Mouse (Mus musculus) small intestine, adult 2 months (tissue): ENCODE data around the gene Pnliprp2. TPM values are rescaled to one million over a fixed set of nuclear protein-coding genes. Genes with fewer than 3 reads are reported as not detected.

Source experiments
- H3K27ac ChIP-seq: fragments of 200-500 bp; 2 replicates; pipeline ENCODE4 v1.5.1; 2012; ENCODE audit warnings: low read depth, low read length, control low read depth, inconsistent platforms; ENCODE audit not compliant: insufficient read depth
- H3K27me3 ChIP-seq: fragments of 200-500 bp; 2 replicates; pipeline ENCODE4 v1.6.1; 2012; ENCODE audit warnings: mild to moderate bottlenecking, moderate library complexity, low read length, inconsistent platforms; ENCODE audit not compliant: control insufficient read depth, insufficient read depth
- H3K36me3 ChIP-seq: fragments of 200-500 bp; 2 replicates; pipeline ENCODE4 v1.6.1; 2012; ENCODE audit warnings: mild to moderate bottlenecking, low read length, control low read depth, inconsistent platforms; ENCODE audit not compliant: control insufficient read depth, insufficient read depth
- H3K4me1 ChIP-seq: fragments of 200-500 bp; 2 replicates; pipeline ENCODE4 v1.6.1; 2012; ENCODE audit warnings: low read length, inconsistent platforms, mixed read lengths; ENCODE audit not compliant: control insufficient read depth, insufficient read depth, insufficient read length
- H3K4me3 ChIP-seq: fragments of 200-500 bp; 2 replicates; pipeline ENCODE4 v1.5.1; 2012; ENCODE audit warnings: low read depth, mild to moderate bottlenecking, control low read depth, inconsistent platforms, low read length, moderate library complexity
- CTCF ChIP-seq: fragments of 200-500 bp; IDR thresholded peaks from 2 replicates; pipeline ENCODE4 v1.5.1; 2012; ENCODE audit warnings: low read depth, mild to moderate bottlenecking, control low read depth, inconsistent platforms, low read length, moderate library complexity, mixed read lengths; ENCODE audit not compliant: insufficient replicate concordance, insufficient read length; ENCODE audit errors: extremely low read depth
- POLR2A ChIP-seq: fragments of 200-500 bp; IDR thresholded peaks from 2 replicates; pipeline ENCODE4 v1.6.1; 2012; ENCODE audit warnings: low read depth, mild to moderate bottlenecking, control low read depth, inconsistent platforms, low read length, moderate library complexity
- WGBS: fragments of 180-500 bp; shearing (Covaris S2); methylation state at CpG from one replicate; pipeline ENCODE4 v1.1.7; 2018; 5-methylcytosine and 5-hydroxymethylcytosine counted together
- polyA plus RNA-seq: library from polyadenylated mRNA; depleted of rRNA; stranded (reverse); fragments of >200 nt; gene quantifications from 2 replicates; pipeline ENCODE4 v1.2.3, GENCODE M21; 2012

Gene Pnliprp2
- polyA plus RNA-seq, 1 experiment = 81.3 TPM

- H3K27me3 ChIP-seq = no peaks in the 10 kb centered on the region
- H3K4me1 ChIP-seq = peaks cover 5% of the 10 kb centered on the region; the same call in 1 of the 2 replicates
- 79% methylated on average over 4 of the region's 4 CpGs for WGBS
- no peaks in the 10 kb centered on the region for H3K36me3 ChIP-seq
- TF ChIP-seq POLR2A (no peak), CTCF (no peak)
- no peak overlapping the region for H3K27ac ChIP-seq
- no peak overlapping the region for H3K4me3 ChIP-seq
Observed at GRCm38 (mm10) chr19:58738111-58738510, 21.4 kb upstream of the Pnliprp2 start.

GRCm38 (mm10) chr19:58741036-58741435 lies 18.5 kb upstream of the Pnliprp2 start:
- H3K4me1 ChIP-seq = no peaks in the 10 kb centered on the region
- no peak overlapping the region for H3K27ac ChIP-seq
- H3K4me3 ChIP-seq = no peak overlapping the region
- H3K27me3 ChIP-seq = no peaks in the 10 kb centered on the region
- 79% methylated on average over 6 of the region's 6 CpGs for WGBS
- TF ChIP-seq POLR2A (no peak), CTCF (no peak)
- no peaks in the 10 kb centered on the region for H3K36me3 ChIP-seq

GRCm38 (mm10) chr19:58742711-58743110 lies 16.8 kb upstream of the Pnliprp2 start:
- WGBS = 74% methylated on average over 4 of the region's 4 CpGs
- Histone ChIP-seq H3K36me3 (no peaks in the 10 kb centered on the region), H3K27me3 (no peaks in the 10 kb centered on the region), H3K4me3 (no peak overlapping the region), H3K4me1 (peaks cover 4% of the 10 kb centered on the region; the same call in 1 of the 2 replicates), H3K27ac (no peak overlapping the region)
- no peak for TF ChIP-seq POLR2A
- TF ChIP-seq CTCF = no peak

- TF ChIP-seq POLR2A (no peak), CTCF (no peak)
- WGBS = 71% methylated on average over 4 of the region's 4 CpGs
- Histone ChIP-seq H3K27me3 (no peaks in the 10 kb centered on the region), H3K4me3 (no peak overlapping the region), H3K27ac (no peak overlapping the region), H3K36me3 (no peaks in the 10 kb centered on the region), H3K4me1 (peaks cover 7% of the 10 kb centered on the region; the same call in 1 of the 2 replicates)
Observed at GRCm38 (mm10) chr19:58743736-58744135, 15.8 kb upstream of the Pnliprp2 start.

- H3K27me3 ChIP-seq = no peaks in the 10 kb centered on the region
- H3K4me3 ChIP-seq = no peak overlapping the region
- H3K36me3 ChIP-seq = no peaks in the 10 kb centered on the region
- H3K4me1 ChIP-seq = peaks cover 16% of the 10 kb centered on the region; the same call in 1 of the 2 replicates
- 19% methylated on average over 9 of the region's 9 CpGs for WGBS
- TF ChIP-seq CTCF (peak; percentile 3; the same call in 1 of the 2 replicates), POLR2A (no peak)
- peak overlapping the region; percentile 25; the same call in 1 of the 2 replicates for H3K27ac ChIP-seq
Observed at GRCm38 (mm10) chr19:58747498-58748000, 12.0 kb upstream of the Pnliprp2 start.

- Histone ChIP-seq H3K27me3 (no peaks in the 10 kb centered on the region), H3K36me3 (no peaks in the 10 kb centered on the region), H3K4me3 (no peak overlapping the region), H3K4me1 (peaks cover 19% of the 10 kb centered on the region; the same call in 1 of the 2 replicates), H3K27ac (no peak overlapping the region)
- 83% methylated on average over 2 of the region's 2 CpGs for WGBS
- no peak for TF ChIP-seq CTCF
- no peak for TF ChIP-seq POLR2A
Observed at GRCm38 (mm10) chr19:58750822-58751221, 8.7 kb upstream of the Pnliprp2 start.

- Histone ChIP-seq H3K27ac (peak overlapping the region; percentile 57; the same call in 1 of the 2 replicates), H3K4me3 (no peak overlapping the region), H3K27me3 (no peaks in the 10 kb centered on the region), H3K36me3 (no peaks in the 10 kb centered on the region), H3K4me1 (peaks cover 19% of the 10 kb centered on the region; the same call in 1 of the 2 replicates)
- WGBS = 45% methylated on average over 2 of the region's 2 CpGs
- no peak for TF ChIP-seq POLR2A
- TF ChIP-seq CTCF = no peak
Observed at GRCm38 (mm10) chr19:58751504-58751903, 8.0 kb upstream of the Pnliprp2 start.

GRCm38 (mm10) chr19:58758871-58759270 lies 648 bp upstream of the Pnliprp2 start:
- Histone ChIP-seq H3K4me3 (no peak overlapping the region), H3K4me1 (peaks cover 13% of the 10 kb centered on the region; the same call in 1 of the 2 replicates), H3K27ac (peak overlapping the region; percentile 96), H3K36me3 (no peaks in the 10 kb centered on the region), H3K27me3 (no peaks in the 10 kb centered on the region)
- TF ChIP-seq POLR2A (no peak), CTCF (no peak)
- WGBS = 19% methylated on average over 4 of the region's 4 CpGs
